21 mouse cellular contexts compared by ENCODE assay signal in the genomic region with DNA sequence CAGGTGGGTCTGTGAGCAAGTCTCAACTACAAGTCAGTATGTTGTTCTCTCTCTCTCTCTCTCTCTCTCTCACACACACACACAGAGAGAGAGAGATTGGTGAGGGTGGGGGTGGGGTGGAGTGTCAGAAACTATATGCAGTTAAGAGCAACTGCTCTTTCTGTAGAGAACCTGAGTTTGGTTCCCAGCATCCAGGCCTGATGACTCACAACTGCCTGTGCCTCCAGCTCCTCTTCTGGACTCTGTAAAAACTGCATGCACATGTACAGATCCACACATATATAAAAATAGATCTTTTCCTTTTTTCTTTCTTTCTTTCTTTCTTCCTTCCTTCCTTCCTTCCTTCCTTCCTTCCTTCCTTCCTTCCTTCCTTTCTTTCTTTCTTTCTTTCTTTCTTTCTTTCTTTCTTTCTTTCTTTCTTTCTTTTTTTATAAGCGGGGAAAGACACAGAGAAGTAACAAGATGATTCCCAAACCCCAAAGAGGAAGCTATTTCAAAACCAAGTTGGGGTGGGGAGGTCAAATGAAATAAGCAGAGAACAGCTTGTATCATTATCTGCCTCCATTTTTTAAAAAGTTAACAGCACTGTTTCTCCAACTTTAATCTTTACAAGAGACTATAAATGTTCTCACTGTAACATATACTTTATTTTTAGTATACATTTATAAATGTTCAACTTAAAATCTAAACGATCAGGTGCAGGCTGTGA. TPM values are rescaled to one million over a fixed set of nuclear protein-coding genes. Genes with fewer than 3 reads are reported as not detected.
DNase-seq lines count a peak whose midpoint lies in the region; ATAC-seq and TF ChIP-seq lines count a peak whose summit lies in the region.
"Had no signal": no experiment of that assay in that cellular context is flagged by ENCODE, and none has a peak within 500 bp of the region (broad histone marks: within the 10 kb centered on the region; RNA-seq: fewer than 3 reads in every experiment).

No protein-coding gene starts in this region.

- no peak overlapping the region for H3K4me2 ChIP-seq in kidney, embryonic 15.5 days
- H3K4me2 ChIP-seq: forebrain, embryonic 12.5 days; heart, embryonic 12.5 days; limb, embryonic 15.5 days; neural tube, embryonic 15.5 days had no signal

- no peak overlapping the region for H3K4me3 ChIP-seq in heart, adult 2 months
- H3K4me3 ChIP-seq in kidney, embryonic 15.5 days (replicated peaks): no peak overlapping the region
- H3K4me3 ChIP-seq: forebrain, embryonic 12.5 days; heart, embryonic 12.5 days; limb, embryonic 15.5 days; neural tube, embryonic 15.5 days had no signal

- no peaks in the 10 kb centered on the region for H3K27me3 ChIP-seq in heart, adult 2 months (ENCODE audit: control insufficient read depth, insufficient read depth, low read length)
- H3K27me3 ChIP-seq in kidney, embryonic 15.5 days: no peaks in the 10 kb centered on the region
- H3K27me3 ChIP-seq: forebrain, embryonic 12.5 days; heart, embryonic 12.5 days; limb, embryonic 15.5 days; neural tube, embryonic 15.5 days had no signal

- peaks cover 2% of the 10 kb centered on the region; the same call in 1 of the 2 replicates for H3K36me3 ChIP-seq in heart, adult 2 months (ENCODE audit: control insufficient read depth, insufficient read depth, low read length)
- H3K36me3 ChIP-seq in kidney, embryonic 15.5 days: no peaks in the 10 kb centered on the region
- H3K36me3 ChIP-seq: forebrain, embryonic 12.5 days; limb, embryonic 15.5 days; neural tube, embryonic 15.5 days had no signal

- H3K9ac ChIP-seq in heart, adult 2 months (ENCODE audit: low read depth, low read length): no peak overlapping the region
- H3K9ac ChIP-seq in kidney, embryonic 15.5 days: no peak overlapping the region
- H3K9ac ChIP-seq: forebrain, embryonic 12.5 days; heart, embryonic 12.5 days; limb, embryonic 15.5 days; neural tube, embryonic 15.5 days had no signal

- H3K9me3 ChIP-seq in kidney, embryonic 15.5 days (replicated peaks): no peaks in the 10 kb centered on the region
- H3K9me3 ChIP-seq: forebrain, embryonic 12.5 days; heart, embryonic 12.5 days; limb, embryonic 15.5 days; neural tube, embryonic 15.5 days had no signal

- intact Hi-C loops in heart, adult 2 months (cut with DNase I): no loop called here

- no peak for TF ChIP-seq POLR2A in heart, adult 2 months (IDR thresholded peaks at IDR 0.05; ENCODE audit: insufficient read depth, low read depth, low read length)

- 89% methylated on average over 2 of the region's 2 CpGs for WGBS in heart, adult 2 months
- 85% methylated on average over 2 of the region's 2 CpGs for WGBS in kidney, embryonic 15.5 days

- peak; percentile 85 for ATAC-seq in megakaryocyte progenitor cell, adult 5-6 weeks (replicated peaks; ENCODE audit: poor library complexity)
- no peak for ATAC-seq in kidney, embryonic 15.5 days (replicated peaks; ENCODE audit: low FRiP score)
- ATAC-seq: hindbrain, embryonic 16.5 days had no signal

- TF ChIP-seq EP300 in heart, adult 2 months (IDR thresholded peaks at IDR 0.05; ENCODE audit: insufficient read depth, low read depth, low read length): no peak

- peaks cover 10% of the 10 kb centered on the region for H3K79me2 ChIP-seq in heart, adult 2 months (replicated peaks; ENCODE audit: control insufficient read depth, insufficient read depth, low read length)

- peak; percentile 22; the same call in 1 of the 2 replicates for TF ChIP-seq CTCF in heart, adult 2 months (IDR thresholded peaks at IDR 0.05)

- no peak overlapping the region for H3K27ac ChIP-seq in heart, adult 2 months
- no peak overlapping the region for H3K27ac ChIP-seq in kidney, embryonic 15.5 days
- H3K27ac ChIP-seq: forebrain, embryonic 12.5 days; limb, embryonic 15.5 days; neural tube, embryonic 15.5 days had no signal

- H3K4me1 ChIP-seq in heart, adult 2 months (ENCODE audit: control insufficient read depth, insufficient read depth, low read length): peaks cover 2% of the 10 kb centered on the region; the same call in 1 of the 2 replicates
- H3K4me1 ChIP-seq in kidney, embryonic 15.5 days: no peaks in the 10 kb centered on the region
- H3K4me1 ChIP-seq: forebrain, embryonic 12.5 days; limb, embryonic 15.5 days had no signal

- no peak for DNase-seq in heart, adult 2 months
- no peak for DNase-seq in heart, adult 11 months
- DNase-seq in CD4-positive, CD25-positive, alpha-beta regulatory T cell, adult 2 months (ENCODE audit: low read depth, low spot score): peak; percentile 26
- peak; percentile 25 for DNase-seq in ZHBTc4 (ENCODE audit: low read depth, low spot score)
- DNase-seq in yolk sac, embryonic 10.5 days (ENCODE audit: low spot score): no peak
- no peak for DNase-seq in embryo, embryonic 11 days
- DNase-seq: adrenal gland, postnatal 14 days; B cell, adult 2 months; cerebellum, adult 9-11 months; gastrocnemius, postnatal 36 days; kidney, adult 2 months; kidney, postnatal 25 days; retina, postnatal 1 day; thymus, adult 18-20 months had no signal

RNA-seq across cellular contexts. Expression of a gene that starts 10.9 kb away (rescaled TPM):
- 10 to 100 TPM; 26.6 to 29.5 TPM for total RNA-seq in heart, adult 2 months (2021)
- polyA plus RNA-seq in heart, adult 2 months (2012; rRNA removed): 4.1 and 8.3 TPM in 2 replicates
- total RNA-seq in megakaryocyte progenitor cell, adult 5-6 weeks (2015): 62.0 and 68.8 TPM in 2 replicates
- 33.6 and 44.6 TPM in 2 replicates for total RNA-seq in megakaryocyte progenitor cell, adult 5-6 weeks (2017)
- polyA plus RNA-seq in kidney, embryonic 15.5 days (2015; fragmentation: Nextera tagmentation; extraction: Ambion mirVana): 18.3 and 18.7 TPM in 2 replicates

Comparison
In these comparisons a context has a peak if more than half of its experiments do, and no peak if none do; other contexts are left out.
1. DNase-seq: peak in CD4-positive, CD25-positive, alpha-beta regulatory T cell, adult 2 months (single experiment) and ZHBTc4 (single experiment); none in heart, adult 2 months (0 of 2), heart, adult 11 months (single experiment), yolk sac, embryonic 10.5 days (single experiment) and embryo, embryonic 11 days (single experiment).